Mouse (Mus musculus) cerebellum, postnatal 10 days (tissue): Measurements from ENCODE around the gene Fam171a2.
"Not testable (repeated sequence)": the region's sequence is repeated elsewhere in the genome, so short reads cannot be mapped to it uniquely, and the experiment has no call there.

Source experiments
- DNase-seq, 2 experiments: peaks; one replicate each; pipeline ENCODE4 v3.0.0; 2021; ENCODE audit warnings: mixed read lengths in 2 of 2

Fam171a2 gene

GRCm38 (mm10) chr11:102434406-102434805 is 13.1 kb downstream of the Fam171a2 start:
- peak; percentile 95 to 97 for DNase-seq

- peak in 1 of 2 experiments; percentile 49 for DNase-seq
These were observed 13.6 kb downstream of the Fam171a2 start for GRCm38 (mm10) chr11:102433866-102434265.

DNA sequence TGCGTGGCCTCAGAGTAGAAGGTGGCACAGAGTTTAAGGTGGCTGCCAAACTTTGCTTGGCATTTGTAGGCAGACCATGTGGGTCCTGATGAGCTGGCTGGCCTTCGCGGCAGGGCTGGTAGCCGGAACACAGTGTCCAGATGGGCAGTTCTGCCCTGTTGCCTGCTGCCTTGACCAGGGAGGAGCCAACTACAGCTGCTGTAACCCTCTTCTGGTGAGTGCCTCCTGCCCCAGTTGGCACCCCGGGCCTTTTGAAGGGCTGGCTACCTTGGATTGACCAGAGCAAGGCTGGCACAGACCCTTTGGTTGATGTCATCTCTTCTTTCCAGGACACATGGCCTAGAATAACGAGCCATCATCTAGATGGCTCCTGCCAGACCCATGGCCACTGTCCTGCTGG is 14.6 kb downstream of the Fam171a2 start:
- peak; percentile 90 to 93 for DNase-seq

- peak; percentile 30 to 37 for DNase-seq
These were observed 15.2 kb downstream of the Fam171a2 start for GRCm38 (mm10) chr11:102432115-102432843.

- peak; percentile 23 to 33 for DNase-seq
These were observed 15.8 kb downstream of the Fam171a2 start for GRCm38 (mm10) chr11:102431728-102432114.

GRCm38 (mm10) chr11:102431018-102431645 is 16.4 kb downstream of the Fam171a2 start:
- DNase-seq: peak; percentile 92 to 93

DNA sequence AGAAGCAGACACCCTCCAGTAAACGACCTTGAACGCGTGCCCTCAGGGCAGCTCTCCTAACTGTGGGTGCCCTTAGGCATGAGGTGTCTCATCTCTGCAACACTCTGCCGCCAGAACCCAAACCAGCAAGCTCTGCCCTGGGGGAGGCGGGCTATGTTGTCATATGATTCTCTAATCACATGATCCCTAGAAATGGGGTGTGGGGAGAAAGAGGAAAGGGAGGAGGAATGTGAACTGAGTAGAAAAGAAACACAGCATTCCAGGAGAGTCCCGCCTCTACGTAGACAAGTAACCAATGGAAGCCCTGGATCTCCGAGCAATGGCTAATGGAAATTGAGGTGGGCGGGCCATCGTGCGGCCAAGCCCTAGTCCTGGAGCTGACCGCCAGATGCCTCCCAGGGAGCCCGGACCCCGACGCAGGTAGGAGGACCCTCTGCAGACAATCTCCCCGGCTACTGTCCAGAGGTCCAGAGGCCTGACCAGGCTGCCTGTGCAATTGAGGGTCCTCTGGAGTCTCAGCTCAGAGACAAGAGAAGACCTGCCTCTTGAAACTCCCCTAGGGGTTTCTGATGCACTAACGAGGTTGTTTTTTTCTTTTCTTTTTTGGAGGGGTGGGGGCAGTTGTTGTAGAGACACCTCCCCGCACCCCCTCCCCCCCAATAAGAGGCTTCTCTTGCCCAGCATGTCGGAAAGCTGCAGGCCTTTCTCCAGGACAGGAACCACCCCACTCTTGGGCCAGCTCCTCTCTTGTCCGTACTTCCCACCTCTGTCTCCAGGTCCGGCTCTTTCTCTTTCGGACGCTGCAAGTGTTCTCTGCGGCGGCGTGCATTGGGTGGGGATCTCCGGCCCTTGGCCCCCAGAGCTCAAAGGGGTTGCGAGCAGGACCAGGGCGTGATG is 17.1 kb downstream of the Fam171a2 start, which contains the start of gene Grn:
Grn (plus strand) TSS at position 195 of the 897 bp plus-strand sequence.
- DNase-seq: peak; percentile 92 to 94

DNA sequence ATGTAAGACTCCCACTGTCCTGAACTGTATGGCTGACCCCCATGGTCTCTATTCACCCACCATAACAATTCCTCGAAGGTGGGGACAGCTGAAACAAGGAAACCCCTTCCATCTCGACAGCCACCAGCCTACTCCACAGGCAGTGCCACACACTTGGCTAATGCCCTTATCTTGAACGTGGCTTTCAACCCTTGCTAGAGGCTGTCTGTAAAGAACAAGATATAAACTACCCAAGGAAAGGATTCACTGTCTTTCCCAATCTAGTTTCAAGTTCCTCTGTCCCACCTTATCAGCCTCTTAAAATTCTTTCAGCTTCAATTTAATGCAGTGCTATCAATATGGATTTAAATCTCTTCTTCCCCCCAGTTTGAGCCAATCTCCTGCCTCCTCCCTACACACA is 17.9 kb downstream of the Fam171a2 start:
- DNase-seq: no peak

- no peak for DNase-seq
These were observed 18.4 kb downstream of the Fam171a2 start for GRCm38 (mm10) chr11:102428981-102429540.

DNA sequence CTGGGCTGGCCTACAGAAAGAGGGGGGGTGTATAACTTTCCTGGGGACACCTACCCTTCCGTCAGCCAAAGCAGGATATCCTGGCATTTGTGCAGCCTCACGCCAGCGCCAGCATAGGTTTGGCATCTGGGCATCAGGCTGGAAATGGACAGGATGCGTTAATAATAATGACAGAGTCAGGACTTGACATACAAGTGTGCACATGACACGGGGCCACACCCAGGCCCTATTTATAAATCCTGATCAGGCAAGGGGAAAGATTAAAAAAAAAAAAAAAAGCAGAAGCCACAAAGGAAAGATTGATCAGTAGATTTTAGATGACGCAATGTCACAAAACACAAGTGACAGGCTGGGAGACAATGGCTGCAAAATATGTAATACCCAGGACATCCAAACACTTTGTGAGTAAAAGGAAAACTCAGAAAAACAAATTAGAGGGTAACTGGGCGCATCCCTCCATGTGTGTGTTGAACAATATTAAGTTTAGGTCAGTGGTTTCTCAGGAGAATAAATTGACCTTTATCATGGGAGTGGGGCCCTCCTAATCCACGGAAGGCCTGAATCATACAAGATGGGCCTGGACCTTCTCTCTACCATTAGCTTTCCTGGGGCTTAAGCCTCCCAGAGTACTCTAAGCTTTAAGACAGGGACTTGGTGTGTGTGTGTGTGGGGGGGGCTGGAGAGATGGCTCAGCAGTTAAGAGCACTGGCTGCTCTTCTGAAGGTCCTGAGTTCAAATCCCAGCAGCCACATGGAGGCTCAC is 21.7 kb downstream of the Fam171a2 start:
- no peak for DNase-seq

DNA sequence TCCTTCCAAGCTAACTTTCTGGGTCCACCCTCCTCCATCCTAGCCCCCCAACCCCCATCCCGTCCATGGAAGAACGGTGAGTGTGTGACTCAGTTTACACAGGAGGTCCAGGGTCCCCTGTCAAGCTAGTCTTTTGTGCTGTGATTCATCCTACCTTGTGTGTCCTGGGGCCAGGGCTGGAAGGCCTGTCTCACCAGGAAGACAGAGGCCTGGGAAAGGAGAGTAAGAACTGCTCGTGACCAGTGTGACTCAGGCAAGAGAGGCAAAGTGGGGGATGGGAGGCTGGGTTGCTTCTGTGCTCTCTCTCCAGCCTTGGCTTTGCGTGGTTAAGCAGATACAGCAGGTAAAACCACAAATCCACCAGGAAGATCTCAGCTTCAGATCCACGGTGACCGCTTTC is 22.8 kb downstream of the Fam171a2 start:
- no peak for DNase-seq

DNA sequence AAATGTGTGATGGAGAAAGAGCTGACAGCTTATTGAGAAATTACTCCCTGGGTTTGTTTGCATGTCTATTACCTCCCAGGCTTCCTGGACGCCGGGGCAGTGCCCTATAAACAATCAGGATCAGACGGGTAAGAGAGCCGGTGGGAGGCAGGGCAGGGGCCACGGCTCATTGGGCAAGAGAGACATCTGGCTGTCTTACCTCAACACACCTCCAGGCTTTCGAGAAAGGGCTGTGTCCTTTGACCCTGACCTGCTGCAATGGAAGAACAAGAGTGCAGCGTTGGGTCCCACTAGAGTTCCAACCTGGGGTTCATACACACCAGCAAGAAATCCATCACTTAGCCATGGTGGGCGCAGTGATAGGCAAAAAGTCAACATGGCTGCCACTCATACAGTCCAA is 25.9 kb downstream of the Fam171a2 start:
- DNase-seq: no peak

DNA sequence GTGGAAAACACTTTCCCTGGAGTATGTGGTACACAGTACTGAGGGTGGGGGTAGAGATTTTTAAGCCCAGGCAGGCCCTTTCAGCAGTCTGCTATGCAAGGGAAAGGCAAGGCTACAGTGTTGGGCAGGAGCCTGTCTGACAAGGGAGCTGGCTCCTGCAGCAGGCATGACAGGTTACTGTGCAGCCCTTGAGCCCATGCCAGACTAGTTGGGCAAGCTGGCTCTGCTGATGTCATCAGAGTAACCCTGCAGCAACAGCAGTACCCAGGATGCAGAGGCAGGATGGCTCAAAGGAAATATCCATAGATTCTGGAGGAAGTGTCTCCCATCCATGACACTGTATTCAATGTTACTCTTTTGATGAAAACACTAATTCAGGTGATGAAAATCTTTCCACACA is 28.6 kb downstream of the Fam171a2 start:
- peak; percentile 57 for DNase-seq

GRCm38 (mm10) chr11:102417160-102417559 is 30.3 kb downstream of the Fam171a2 start:
- no peak for DNase-seq

- DNase-seq: no peak
These were observed 32.3 kb downstream of the Fam171a2 start for GRCm38 (mm10) chr11:102415034-102415802.

DNA sequence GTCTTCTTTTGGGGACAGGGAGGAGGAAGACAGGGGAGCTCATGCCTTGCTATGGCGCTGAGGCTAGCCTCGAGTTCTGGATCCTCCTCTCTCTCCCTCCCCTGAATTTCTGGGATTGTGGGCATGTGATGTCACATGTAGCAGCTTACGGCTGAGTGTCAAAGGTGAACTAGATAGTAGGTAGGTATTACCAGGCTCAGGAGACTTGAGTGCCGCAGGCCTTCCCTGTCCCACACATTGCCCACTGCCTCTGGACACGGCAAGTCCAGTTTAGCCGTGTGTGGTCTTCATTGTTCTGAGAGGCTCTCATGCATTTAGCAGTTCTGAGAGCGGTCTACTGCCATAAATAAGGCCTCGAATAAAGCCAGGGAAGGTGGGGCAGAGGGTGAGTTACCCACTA is 34.4 kb downstream of the Fam171a2 start:
- no peak for DNase-seq

- peak; percentile 95 to 97 for DNase-seq
These were observed 35.8 kb downstream of the Fam171a2 start for GRCm38 (mm10) chr11:102411704-102412103.

GRCm38 (mm10) chr11:102411061-102411460 is 36.4 kb downstream of the Fam171a2 start:
- no peak for DNase-seq

GRCm38 (mm10) chr11:102410345-102410744 is 37.1 kb downstream of the Fam171a2 start:
- DNase-seq: not testable (repeated sequence)

GRCm38 (mm10) chr11:102409795-102410330 is 37.6 kb downstream of the Fam171a2 start:
- DNase-seq: no peak
